Mouse (Mus musculus): ENCODE data around the gene Rab6b.
A peak's percentile ranks its signal among the peaks of the same experiment; 100 is the strongest.
"Not testable (repeated sequence)": the region's sequence is repeated elsewhere in the genome, so short reads cannot be mapped to it uniquely, and the experiment has no call there.

Gene Rab6b

DNA sequence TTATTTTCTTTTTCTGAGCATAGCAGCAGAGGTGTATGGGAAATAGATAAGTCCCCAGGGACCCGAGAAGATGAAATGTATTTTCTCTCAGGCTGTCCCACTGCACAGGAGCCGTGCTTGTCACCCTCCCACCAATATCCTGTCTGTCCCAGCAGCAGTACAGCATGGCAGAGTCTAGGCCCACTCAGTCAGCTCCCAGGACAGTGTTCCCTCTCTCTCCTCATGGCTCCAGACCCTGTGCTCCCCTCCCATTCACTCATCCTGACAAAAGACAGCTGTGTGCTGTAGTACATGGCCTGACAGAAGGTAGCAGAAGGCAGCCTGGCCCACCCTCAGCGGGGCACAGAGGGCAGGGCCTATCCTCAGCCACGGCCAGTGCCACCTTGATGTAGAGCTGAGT lies 32.3 kb downstream of the Rab6b start:
- no peak for DNase-seq (ENCODE audit: low read depth, low spot score)

DNA sequence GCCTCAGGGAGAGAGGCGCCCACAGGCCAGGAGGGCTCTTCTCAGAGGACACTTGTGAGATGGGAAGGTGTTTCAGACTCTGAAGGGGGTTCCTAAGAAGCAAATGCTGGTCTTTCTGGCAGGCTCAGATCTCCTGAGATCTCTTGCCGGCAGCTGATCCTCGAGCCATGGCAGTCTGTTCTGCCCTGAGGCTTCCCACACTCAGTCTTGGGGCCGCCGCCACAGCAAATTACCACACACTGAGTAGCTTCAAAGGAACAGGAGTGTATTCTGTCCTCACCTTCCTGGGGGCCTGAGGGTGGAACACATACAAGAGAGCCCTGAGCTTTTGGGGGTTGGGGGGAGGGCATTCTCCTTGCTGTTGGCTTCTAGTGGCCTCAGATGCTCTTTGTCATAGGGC lies 33.8 kb downstream of the Rab6b start:
- DNase-seq (ENCODE audit: low read depth, low spot score), result no peak

DNA sequence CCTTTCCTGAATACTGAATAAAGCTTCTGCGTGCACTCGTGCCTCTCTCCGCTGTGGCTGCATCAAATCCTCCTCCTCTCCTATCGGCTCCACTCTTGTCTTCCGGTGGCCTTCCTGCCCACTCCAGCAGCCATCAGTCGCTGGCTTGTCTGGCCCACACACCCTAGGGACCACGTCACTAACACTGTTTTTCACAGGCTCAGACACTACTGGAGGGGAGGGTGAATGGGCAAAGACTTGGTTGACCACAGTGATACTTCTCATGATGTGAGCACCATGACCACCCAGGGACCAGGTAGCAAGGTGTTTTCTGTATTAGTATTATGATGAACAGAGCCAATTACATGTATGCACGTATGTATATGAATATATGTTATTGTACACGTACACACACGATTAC lies 34.7 kb downstream of the Rab6b start:
- DNase-seq (ENCODE audit: low read depth, low spot score), result no peak

DNA sequence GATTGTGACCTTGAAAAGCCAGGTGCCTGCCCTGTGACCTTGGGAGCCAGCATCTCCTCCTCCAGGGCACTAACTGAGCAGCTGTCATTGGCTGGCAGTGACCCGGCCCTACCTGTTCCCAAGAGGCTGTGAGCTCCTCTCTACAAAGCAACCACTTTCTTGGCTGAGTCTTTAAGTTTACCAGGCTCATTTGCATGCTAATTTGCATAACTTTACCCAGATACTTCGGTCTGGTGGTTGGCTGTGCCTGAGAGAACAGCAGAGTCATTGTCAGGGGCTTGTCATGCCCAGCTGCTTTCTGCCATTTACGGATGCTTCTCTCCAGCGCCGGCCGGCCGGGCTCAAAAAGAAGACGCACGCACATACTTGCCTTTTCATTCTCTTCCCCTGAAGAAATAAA lies 35.1 kb downstream of the Rab6b start:
- DNase-seq (ENCODE audit: low read depth, low spot score), result no peak

DNA sequence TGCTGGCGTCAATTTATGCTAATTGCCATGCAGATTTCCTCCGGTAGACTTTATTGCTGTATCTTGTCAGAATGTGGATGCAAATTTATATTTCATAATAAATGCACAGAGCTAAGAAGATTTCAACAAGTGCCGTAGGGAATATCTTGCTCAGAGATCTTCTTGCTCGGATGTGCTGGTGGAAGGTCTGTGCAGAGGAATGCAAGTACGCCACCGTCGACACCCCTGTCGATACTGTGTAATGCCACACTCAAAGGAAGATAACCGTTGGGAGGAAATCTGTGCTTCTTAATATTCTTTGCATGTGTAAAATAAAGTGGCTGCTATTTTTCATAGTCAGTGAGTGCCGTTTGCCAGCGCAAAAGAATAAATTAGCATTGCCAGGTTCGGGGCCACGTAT lies 35.5 kb downstream of the Rab6b start:
- no peak for DNase-seq (ENCODE audit: low read depth, low spot score)

DNA sequence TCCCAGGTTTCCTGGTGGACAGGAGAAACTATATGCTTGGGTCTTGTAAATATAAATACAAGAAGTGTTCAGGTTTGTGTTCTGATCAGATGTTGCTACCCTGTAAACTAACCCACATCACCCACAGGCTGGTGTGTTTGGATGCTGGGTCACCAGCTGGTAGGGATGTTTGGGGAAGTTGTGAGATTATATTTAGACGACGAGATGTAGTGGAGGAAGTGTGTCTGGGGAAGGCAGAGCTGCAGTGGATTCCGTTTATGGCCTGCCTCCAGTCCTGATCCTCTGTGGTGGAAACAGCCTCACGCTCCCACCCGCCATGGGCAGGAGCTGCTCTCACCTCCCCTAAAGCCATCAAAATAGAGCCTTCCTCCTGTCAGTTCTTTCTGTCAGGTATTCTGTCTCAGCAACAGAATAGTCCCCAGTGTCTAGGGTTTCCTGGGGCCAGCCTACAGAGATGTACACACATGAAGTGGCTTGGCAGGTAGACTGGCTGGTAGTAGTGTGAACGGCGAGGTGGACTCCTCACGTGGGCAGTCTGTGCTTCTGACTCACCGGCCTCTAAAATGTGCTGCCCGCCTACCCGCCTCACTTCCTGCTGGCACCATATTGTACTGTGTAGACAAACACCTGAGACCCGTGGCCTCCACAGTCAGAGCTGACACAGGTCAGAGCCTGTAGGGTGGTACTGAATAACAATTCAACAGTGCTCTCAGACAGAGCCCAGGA lies 37.6 kb downstream of the Rab6b start:
- DNase-seq (ENCODE audit: low read depth, low spot score), result no peak

DNA sequence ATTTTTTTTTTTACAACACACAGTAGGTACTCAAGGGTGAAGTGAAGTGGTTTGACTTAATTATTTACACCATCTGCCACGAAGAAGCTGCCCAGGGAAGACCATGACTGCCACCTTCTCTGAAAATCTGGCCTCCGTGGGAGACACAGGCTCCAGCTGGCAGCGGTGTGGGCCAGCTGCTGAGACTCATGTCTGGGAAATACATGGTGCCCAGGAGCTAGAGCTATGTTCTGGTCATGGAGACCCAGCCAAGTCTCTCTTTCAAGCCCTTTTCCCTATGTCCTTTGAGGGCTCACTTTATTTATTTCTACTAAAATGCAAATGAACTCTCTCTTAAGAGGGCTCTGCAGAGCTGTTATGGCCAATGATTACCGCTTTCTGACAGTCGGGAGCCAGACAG lies 41.7 kb downstream of the Rab6b start:
- no peak for DNase-seq (ENCODE audit: low read depth, low spot score)

DNA sequence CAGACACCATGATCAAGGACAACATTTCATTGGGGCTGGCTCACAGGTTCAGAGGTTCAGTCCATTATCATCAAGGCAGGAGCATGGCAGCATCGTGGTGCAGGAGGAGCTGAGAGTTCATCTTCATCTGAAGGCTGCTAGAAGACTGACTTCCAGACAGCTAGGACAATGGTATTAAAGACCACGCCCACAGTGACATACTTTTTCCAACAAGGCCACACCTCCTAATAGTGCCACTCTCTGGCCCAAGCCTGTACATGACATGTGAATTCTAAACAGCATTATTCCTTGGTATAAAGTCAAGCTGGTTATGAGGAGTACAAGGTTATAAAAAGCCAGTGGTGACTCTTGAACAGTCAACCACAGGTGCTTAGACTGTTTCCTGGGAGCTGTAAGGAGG lies 43.0 kb downstream of the Rab6b start:
- DNase-seq (ENCODE audit: low read depth, low spot score), result no peak

DNA sequence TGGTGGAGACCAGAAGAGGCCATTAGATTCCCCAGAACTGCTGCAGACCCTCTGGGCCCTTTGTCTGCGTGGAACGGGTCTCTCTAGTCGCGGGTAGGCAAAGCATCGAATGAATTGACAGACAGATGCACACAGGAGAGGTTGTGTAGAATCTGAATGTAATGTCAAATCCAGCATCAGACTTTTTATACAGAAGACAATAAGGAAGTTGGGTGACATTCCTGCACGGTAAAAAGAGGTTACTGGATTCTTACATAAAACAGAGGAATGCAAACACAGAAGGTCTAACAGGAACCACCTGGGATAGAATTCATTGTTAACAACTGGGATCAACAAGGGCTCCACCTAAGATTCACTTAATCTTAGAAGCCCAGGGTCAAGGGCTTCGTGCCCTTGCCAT lies 43.6 kb downstream of the Rab6b start:
- not testable (repeated sequence) for DNase-seq (ENCODE audit: low read depth, low spot score)

DNA sequence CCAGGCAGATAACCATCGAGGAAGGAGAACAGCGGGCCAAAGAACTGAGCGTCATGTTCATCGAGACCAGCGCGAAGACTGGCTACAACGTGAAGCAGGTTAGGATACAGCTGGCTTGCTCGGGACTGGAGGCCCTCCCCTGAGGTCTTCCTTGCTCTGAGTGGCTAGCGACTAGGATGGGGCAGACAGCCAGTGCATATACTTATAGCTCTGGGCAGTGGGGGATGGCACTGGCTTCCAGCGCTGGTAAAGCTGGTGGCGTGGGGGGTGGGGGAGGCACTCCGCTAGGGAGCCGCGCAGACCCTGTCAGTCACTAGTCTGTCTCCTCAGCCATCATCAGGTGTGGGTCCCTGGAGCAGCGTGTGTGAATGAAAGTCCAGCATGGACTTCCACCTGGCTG lies 52.2 kb downstream of the Rab6b start:
- DNase-seq (ENCODE audit: low read depth, low spot score), result no peak

DNA sequence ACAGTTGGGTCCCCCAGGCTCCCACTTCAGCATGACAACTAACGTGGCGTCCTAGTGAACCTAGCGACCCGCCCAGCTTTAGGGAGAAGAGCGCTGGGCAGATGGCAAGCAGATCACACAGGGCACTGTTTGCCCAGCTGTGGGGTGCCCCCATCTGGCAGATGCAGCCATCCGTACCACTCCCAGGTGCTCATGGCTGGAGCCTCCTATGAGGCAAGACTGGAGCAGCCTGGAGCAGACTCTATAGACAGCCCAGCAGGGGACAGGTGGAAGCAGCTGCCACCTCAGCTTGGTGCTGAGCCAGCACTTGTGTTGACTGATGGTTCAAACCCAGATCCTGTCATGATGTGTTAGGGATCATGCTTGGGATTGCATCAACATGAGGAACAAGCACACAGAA lies 56.5 kb downstream of the Rab6b start:
- no peak for DNase-seq (ENCODE audit: low read depth, low spot score)

DNA sequence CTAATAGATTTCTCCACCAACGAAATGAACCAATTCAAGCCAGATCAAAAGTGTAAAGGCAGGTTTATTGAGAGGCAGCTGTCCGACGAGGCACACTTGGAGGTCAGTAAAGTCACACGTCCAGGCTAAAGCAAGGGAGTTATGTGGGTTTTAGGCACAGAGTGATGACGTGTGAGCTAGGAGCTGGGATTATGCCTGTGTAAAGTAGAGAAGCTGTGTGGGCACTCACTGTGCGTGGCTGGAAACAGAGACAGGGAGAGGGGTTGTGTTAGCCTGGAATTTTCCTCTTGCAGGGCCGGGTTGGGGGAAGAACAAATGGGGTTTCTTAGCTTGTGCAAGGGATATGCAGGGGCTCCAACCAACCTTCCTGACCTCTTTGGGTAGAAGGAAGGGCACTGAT lies 57.2 kb downstream of the Rab6b start:
- no peak for DNase-seq (ENCODE audit: low read depth, low spot score)

DNA sequence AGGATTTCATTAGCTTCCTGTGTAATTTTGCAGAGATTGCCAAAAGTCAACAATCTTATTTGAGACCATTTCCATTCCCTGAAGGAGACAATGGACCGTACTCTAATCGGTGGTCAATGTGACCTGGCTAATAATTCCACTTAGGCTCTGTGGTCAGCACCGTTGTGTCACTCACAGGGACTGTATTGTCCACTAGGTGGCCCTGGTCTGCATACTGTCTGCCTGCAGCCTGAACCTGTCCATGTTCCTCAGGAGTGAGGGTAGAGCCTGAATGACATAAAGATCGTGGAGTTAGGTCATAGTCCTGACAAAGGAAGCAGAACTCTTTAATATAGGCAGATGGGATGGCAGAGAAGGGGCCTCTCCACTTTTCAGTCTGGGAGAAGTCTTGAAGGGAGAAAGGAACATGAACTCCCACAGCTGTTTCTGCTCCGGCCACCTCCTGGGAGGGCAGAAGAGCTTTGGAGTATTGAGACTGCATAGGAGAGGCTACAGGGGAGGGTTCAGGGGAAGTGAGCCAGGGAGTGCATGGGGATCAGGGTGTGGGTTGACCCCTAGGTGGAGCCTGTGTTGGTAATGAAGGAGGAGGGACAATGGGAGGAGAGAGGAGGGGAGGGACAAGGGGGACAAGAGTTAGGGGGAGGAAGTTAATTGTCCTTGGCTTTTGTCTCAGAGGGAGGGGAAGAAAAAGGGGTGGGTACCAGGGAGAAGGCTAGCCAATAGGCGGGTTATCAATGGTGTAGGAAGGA lies 63.4 kb downstream of the Rab6b start:
- no peak for DNase-seq (ENCODE audit: low read depth, low spot score)

DNA sequence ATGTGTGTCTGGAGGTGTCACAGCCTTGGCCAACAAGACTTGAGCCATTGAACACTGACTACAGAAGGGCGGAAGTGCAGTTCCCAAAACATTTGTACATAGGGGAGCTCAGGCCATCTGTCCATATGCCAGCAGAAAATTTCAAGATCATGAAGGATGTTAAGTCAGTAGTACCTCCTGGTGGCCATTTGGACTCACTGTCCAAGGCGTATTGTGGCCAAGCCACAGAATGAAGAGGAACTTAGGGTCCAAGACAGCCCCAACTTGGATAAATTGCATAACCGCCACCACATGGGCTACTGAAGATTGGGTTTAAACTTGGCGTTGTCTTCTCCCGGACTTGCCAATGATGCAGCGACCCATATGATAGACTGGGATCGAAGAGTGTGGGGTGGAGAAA lies 64.1 kb downstream of the Rab6b start:
- DNase-seq (ENCODE audit: low read depth, low spot score), result no peak

DNA sequence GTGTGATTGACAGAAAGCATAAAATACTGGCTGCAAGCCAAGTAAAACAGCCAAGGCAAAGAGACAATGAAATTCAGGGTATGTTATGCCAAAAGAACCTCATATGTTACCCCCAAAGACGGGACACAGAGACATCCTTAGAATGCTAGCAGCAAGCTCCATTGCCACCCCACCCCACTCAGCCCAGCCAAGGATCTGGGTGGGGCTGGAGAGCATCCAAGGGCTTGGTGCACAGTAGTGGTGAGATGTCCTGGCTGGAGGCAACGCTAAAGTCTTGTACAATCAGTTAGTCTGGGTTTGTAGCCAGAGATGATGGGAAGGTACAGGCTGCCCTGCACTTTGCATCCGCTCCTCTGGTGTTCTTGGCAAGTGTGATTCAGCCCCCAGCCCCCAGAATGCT lies 68.7 kb downstream of the Rab6b start:
- DNase-seq (ENCODE audit: low read depth, low spot score), result no peak

DNA sequence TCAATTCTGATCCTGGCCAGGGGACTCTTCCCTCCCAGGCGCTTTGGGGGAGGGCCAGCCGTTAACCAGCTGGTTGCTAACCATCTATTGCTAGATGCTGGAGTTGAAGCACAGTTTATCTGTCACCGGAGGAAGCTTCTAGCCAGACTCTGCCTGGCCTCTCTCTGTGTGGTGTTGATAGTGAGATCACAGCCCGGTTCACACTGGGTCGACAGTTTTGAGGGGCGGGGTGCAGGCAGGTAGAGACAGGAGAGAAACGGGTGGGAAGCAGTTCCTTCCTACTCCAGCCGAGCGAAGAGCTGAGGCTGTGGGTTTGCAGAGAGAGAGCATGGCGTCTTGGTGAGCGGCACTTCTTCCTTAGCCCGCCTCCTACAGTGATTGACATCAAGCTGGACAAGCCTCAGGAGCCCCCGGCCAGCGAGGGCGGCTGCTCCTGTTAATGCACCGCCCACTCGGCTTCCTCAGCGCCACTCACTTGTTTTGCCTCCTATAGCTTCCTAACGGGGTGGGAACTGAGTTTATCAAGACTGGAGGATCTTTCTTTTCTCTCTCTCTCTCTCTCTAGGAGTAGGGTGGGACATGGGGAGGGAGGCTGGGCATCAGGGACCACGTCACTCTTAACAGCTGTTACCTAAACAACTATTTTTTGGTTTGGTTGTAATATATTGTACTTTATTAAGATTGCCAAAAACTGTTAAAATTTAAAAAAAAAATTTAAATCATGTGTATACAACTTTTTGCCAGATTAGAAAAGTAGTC lies 69.4 kb downstream of the Rab6b start:
- DNase-seq (ENCODE audit: low read depth, low spot score), result peak; percentile 74

DNA sequence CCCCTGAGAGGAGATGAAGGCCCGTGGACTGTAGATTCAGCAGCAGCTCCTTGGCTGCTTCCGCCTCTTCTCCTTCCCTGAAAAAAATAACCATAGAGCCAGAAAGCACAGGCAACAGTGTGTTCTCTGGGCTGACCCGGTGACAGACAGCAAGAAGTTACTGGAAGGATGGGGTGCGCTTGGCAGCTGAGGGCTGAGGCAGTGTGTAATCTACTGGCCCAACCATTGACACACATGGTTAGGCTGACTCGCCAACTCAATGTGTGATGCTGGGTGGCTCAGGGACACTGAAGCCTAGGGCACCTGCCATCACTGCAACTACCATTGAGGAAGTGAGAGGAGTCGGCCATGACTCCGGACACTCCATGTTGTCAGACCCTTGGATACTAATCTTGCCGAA lies 70.3 kb downstream of the Rab6b start:
- no peak for DNase-seq (ENCODE audit: low read depth, low spot score)

DNA sequence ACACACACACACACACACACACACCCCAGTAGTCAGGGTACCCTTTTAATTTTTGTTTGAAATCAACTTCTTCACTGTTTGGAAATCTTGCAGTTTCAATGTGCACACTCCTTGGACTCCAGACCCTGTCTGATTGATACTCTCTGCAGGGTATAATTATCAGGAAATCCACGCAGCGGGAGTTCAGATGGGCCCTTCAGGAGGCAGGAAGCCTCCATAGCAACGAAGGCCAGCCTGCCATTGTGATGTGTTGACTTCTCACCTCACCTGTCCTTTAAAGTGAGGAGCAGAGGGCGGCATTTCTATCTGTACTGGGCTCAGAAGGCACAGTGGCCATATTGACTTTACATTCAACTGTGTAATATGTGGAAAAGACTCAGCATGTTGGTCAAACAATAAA lies 73.3 kb downstream of the Rab6b start:
- DNase-seq (ENCODE audit: low read depth, low spot score), result no peak

DNA sequence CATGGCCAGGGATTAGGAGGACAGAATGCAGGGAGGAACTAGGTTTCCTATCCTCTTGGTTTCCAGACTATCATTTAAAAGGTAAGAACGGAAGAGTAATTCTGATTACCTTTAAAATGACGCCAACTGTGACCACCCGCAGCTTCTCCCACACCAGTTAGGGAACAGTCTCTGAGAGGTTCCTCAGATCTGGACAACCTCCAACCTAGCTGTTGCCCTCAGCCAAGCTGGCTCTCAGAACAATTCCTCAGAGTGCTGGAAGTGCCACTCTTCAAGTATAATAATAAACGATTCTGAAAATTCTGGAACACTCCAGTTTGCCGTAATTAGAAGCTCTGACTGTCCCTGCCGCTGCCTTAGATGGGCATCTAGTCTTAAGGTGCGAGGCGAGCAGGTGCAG lies 74.4 kb downstream of the Rab6b start:
- no peak for DNase-seq (ENCODE audit: low read depth, low spot score)

DNA sequence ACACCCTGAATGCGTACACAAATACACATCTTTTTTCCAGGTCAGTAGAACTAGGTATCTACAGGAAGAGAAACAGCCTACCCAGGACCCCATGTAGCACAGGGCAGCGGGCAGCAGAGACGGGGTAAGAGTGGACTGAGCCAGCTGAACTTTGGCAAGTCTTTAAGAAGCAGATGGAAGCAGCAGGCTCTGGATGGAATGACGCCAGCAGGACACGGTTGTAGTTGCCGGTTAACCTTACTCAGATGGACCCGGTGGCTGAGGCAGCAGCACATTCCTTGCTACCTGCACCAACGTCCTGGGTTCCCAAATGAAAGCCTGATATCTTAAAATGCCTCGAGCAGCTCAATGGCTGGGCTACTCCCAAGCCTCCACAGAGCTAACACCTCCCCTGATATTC lies 75.2 kb downstream of the Rab6b start:
- no peak for DNase-seq (ENCODE audit: low read depth, low spot score)

DNA sequence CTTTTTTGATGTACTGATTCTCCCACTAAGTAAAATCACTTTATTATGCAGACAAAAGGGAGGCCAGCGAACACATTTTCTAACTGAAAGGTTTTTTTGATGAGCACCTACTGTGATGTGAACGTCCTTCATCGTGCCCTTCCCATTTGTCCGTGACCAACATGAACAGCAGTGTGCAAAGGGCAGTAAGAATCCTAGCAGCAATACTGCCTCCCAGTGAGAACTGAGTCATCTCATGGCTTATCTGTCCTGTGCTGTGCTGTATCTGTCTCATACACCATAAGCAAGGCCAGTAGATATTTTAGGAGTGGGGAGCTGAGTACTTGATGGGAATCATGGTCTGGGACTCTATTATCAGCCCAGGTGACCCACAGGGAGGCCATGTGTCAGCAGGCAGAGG lies 76.8 kb downstream of the Rab6b start:
- no peak for DNase-seq (ENCODE audit: low read depth, low spot score)

DNA sequence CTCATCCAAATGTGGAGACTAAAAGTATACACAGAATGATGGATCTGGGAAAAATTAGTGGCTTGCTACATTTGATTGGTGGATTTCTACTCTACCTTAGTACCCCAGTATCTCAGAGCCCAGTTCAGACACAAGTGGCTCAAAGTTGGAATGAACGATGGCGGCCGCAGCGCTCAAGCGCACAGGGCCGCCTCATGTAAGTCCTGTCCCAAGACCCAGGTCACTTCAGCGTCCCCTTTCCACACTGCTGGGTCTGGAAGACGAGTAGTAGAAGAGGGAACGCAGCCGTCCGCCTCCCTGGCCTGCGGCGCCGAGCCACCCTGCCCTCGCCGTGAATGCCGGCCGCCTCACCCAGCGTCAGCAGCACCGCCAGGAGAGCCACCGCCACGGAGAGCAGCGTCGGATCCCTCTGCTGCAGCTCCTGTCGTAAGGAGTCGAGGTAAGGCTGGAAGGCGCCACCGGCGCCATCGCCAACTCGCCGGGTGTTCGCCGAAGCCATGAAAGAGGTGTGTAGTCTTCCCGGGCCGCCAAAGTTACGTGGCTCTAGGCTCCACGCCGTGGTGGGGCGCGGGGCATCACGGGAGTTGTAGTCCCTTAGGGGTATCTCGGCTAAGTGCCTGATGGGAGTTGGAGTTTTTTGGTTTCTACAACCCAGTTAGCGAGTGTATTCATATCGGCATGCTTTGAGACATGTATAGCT lies 90.1 kb downstream of the Rab6b start, which contains the start of gene Srprb:
Srprb (minus strand) TSS at position 577 of the 700 bp plus-strand sequence.
- peak; percentile 92 for DNase-seq (ENCODE audit: low read depth, low spot score)

Measured in CD4-positive helper T cell, adult 2 months (primary cell).